Mouse (Mus musculus) NIH3T3 (cell line): ENCODE measurements at regions not wholly inside any gene's neighbourhood (a gene's known extent, or its start where the extent isn't known, plus 50 kb on each side); places are given as distances from the start of the nearest gene placed in this dataset.
"Not testable (repeated sequence)": the region's sequence is repeated elsewhere in the genome, so short reads cannot be mapped to it uniquely, and the experiment has no call there.

Experiments used
- DNase-seq: peaks from one replicate; pipeline ENCODE4 v3.0.0-alpha.2; 2012; ENCODE audit warnings: low read depth

DNA sequence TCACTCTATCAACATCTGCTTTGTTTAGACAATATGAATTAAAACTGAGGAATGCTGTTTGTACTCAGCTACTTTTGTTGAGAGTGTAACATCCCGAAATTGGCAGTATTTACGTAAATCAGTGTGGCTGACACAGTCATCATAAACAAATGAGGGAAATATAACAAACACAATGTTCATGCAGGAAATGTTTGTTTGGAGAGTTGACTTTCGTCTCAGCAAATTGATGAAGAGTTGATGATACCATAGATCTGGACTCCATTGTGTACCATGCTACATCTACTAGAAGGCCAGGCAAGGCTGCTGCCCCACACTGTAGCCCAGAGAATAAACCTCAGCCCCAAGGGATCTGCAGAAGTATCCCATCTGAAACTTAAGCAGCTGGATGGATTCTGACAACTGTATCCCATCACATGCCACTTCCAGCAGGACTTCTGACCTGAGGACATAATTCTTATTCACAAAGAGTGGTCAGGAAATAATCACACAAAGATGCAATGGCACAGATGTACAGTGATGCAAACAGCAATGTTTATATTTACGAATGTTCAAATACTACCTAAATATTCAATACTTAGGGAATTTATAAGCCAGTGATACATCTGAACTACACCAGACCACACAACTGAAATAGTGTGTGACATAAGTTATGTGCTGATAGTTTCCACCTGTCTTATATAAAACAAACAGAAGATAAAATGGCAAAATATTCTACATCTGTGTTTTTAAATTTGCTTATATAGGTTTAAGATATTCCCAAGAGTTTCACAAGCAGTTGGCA, 51.3 kb downstream of the Gm21897 start:
- no peak for DNase-seq

DNA sequence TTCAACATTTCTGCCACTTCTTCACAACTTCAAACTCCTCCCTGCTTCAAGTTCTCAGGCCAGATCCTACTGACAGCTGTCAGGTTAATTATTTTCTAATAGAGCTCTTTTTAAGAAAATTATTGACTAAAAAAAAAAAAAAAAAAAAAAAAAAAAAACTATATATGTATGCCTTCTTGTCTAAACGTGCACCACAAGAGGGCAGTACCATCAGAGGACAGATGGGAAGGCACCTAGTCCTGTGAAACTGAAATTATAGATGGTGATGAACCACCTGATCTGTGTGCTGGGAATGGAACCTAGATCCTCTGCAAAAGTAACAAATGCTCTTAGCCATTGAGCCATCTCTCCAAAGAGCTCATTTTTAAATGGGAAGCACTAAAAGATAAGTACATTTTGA, 55.6 kb downstream of the Gm21897 start:
- peak; percentile 58 for DNase-seq

DNA sequence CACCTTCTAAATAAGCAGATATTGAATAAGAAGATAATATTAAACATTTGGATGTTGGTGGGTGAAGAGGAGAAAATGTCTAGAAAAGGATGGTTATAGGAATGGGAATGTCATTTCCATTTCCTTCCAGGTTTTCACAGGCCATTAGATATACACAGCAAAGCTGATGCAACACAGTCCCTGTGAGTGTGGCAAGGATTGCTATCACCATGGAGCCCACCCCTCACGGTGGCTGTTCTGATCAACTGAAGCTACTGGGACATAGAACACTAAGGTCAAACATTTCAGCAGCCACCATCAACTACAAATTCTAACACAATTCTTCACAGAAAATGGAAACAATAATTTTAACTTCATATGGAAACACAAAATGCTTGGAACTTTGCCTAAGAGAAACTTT, 56.7 kb downstream of the Gm21897 start:
- DNase-seq = no peak

DNA sequence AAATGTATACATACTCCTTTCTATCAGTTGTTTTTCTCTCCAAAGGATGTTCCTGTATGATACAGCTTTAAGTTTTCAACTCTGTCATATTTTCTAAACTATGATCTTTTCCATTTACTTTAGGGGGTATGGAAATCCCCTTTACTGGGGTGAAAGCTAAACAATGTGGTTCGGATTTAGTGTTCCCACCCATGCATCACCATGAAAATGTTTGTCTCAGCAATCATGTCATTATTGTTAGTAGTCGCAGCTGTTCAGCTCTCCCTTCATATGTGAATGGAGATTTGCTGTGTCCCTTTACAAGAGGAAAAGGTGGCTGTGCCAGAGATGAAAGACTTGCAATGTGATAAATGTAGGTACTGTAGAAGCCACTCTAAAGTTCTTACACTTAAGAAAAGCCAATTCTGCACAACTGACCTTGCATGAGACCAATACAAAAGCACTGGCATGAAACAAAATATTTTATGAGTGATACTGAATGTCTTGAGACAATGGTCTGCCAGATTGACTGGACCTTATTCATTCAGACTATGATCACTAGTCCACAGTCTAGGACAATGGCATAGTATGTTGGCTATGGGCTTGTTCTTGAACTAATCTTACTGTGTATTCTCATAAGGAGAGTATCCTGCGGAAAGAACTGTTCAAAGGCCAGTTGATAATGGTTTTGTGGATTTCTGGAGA, 68.4 kb downstream of the Gm21897 start:
- DNase-seq = no peak

DNA sequence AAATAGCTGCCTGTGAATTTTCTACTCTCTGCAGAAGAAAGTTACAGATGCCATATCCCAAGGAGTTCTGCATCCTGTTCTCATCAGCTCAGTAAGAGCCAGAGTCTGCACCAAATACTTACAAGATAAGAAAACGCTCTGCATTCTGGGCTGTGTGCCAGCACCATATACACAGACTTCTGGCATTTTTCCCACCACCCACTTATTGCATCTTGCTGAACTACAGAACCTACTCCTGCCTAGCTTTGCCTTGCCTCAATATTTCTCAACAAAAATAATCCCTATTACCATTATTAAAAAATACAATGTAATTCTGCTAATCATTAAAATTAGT, 69.0 kb downstream of the Gm21897 start:
- DNase-seq = peak; percentile 93

DNA sequence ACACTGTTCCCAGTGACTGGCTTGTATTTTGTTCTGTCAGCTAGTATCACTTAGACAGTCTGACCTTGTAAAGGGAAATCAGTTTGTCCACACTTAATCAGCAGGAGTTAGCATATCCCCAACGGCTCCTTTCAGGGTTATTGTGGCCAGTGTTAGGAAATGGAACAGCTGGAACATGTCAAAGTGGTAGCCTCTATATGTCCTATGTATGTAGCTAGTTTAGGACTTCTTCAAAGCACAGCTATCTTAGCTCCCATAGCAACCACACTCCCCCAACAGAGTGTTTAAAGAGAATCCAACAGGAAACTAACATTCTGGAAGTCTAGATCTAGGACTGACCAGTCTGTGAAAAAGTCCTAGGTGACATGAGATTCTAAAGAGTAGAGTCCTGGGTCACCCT, 72.6 kb downstream of the Gm21897 start:
- DNase-seq = no peak

DNA sequence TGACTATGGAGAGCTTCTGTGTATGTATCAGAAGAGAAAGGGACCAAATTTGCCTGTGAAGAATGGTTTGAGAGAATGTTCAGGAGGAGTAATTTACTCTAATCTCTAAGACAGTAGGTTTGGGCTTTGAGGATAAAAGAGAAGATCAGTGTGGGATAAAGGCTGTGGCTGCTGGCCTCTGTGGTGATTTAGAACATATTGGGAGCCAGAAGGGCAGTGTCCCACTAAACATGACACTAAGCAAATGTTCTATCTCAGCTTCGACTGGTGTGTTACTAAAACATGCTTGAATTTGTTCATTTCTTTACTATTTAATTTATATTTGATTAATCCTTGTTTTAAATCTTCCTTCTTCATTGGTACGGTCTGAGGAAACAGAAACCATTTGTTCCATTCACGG, 113.1 kb downstream of the Gm21897 start:
- DNase-seq = no peak

DNA sequence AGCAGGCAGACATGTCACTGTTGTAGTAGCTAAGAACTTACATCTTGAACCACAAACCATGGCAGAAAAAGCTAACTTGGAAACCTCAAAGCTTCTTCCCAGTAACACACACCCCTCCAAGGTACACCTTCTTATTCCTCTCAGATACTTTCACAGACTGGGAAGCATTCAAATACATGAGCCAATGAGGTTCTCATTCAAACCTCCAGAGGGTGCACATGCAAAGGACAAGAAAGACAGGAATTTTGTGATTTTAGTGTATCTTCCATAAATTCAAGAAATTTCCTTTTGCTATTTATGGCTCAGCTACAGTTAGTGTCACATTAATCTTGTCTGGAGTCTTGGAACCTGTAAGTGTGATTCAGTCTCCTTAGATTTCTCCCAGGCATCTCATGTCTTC, 115.4 kb downstream of the Gm21897 start:
- DNase-seq = peak; percentile 13

DNA sequence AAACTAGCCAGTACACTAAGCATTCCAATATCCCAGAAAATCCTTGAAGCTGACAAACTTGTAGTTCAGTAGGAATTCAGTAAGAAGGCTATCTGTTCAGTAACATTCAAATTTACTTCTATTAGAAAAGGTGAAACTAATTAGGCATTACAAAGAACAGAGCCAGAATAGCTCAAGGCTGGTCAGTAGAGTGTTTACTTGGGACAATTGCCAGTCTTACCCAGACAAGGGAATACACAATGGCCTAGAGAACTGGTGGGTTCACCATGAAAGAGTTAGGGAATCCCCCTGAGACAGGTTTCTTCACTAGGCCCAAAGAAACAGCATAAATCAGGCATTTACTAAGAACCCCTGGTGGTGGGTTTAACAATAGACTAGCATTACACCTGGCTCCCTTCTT, 145.6 kb downstream of the Gm21897 start:
- not testable (repeated sequence) for DNase-seq

DNA sequence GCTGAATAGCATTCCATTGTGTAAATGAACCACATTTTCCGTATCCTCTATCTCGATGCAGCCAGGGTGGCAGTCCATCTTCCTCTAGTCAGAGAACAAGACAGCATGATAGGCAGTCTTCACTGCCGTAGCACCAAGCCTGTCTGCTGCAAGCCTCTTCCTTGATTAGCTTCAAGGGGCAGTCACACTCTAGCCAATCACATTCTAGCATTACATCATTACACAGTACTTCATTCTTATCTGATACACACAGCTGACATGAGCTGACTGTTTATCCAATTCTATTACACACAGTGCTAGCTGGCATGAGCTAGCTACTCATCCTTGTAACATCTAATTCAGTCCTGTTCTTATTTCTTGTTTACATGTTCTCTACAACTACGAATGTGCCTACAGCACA, 156.6 kb downstream of the Gm21897 start:
- DNase-seq = no peak

DNA sequence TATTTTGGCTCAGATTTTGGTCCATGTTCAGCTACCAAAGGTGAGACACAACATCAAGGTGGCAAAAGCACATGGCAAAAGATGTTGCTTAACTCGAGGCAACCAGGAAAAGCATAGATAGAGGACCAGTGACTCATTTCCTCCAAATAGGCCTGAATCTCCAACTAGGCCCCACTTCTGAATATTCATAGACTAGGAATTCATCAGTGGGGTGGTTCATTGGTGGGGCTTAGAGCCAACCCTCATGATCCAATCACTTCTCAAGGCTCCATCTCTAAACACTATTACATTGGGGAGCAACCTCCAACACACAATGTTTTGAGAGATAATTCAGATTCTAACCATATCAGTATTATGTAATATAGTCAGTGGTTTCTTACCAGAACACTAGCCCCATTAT, 161.6 kb downstream of the Gm21897 start:
- peak; percentile 52 for DNase-seq

DNA sequence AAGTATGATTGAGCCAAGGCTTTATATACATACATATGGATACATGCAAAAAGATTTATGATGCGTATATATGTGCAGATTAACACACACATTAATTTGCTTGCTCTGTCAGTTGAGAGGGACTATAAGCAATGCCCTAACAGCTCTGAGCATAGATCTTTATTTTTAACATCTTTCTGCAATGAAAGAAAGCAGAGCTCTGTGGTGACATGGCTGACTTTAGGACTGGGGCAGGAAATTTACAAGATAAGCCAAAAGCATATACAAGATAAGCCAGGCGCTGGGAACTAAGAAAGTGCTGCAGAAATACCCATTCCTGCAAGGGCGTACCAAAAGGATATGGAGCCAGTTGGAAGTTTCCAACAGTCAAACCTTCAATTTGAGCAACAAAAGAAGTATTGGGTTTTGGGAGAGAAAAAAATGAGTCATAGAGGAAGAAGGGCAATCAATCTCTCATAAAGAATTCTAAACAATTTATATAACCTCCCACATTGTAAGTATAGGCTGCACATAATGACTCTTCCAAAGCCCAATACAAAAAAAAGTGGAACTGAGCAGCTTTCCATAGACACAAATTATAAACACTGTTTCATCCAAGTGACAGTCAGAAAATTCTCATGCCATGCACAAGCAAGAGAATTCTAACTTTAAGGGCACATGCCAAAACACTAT, 174.2 kb downstream of the Gm21897 start:
- no peak for DNase-seq

DNA sequence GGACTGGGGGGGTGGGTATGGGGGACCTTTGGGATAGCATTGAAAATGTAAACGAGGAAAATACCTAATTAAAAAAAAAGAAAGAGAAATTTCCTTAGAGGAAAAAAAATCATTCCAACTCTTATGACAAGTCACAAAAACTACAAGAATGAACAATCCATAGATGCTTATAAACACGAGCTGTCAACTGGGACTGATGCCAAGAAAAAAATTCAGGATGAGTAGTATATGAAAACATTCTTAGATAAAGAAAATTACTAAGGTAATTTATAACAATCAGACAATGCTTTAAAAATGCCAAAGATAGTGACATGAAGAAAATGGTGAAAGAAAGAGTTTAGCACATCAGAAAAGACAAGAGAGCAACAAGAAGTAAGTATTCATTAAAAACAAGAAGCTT, 176.0 kb downstream of the Gm21897 start:
- DNase-seq = peak; percentile 44
